Mouse (Mus musculus) G1E (cell line): ENCODE data around the gene Uqcr10.

Source experiments
- CTCF ChIP-seq: IDR thresholded peaks from 2 replicates; pipeline ENCODE4 v1.5.1; 2012; ENCODE audit warnings: low read depth, low read length, inconsistent platforms, mixed read lengths
- POLR2AphosphoS5 ChIP-seq: IDR thresholded peaks from 2 replicates; pipeline ENCODE4 v1.6.1; 2012; ENCODE audit warnings: low read depth, low read length, inconsistent platforms; ENCODE audit not compliant: insufficient replicate concordance

DNA sequence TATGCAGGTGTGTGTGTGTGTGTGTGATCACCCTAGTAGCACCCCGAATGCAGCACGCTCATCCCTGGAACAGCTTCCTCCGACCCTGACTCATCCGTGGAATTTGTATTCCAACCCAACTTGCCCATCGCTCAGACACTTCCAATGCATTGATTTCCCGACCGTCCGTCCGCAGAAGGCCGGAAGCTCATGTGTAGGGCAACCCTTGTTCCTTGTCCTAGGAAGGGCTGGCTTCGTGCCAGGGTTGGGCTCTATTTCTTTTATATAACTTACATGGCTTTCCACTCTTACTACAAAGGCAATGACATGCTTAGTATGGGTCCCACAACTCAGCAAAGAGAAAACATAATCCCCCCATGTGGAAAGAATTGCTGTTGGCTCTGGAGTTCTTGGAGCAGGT is 12.0 kb downstream of the Uqcr10 start:
- TF ChIP-seq CTCF (no peak), POLR2AphosphoS5 (no peak)
